Mouse (Mus musculus) G1E-ER4 (cell line): ENCODE results near the gene Abhd14b. TPM values are rescaled to one million over a fixed set of nuclear protein-coding genes. Genes with fewer than 3 reads are reported as not detected.

Experiments
- GATA1 ChIP-seq: IDR thresholded peaks from one replicate; pipeline ENCODE4 v1.8.0; 2012; ENCODE audit warnings: low read length, inconsistent platforms
- polyA plus RNA-seq: library from polyadenylated mRNA; stranded (reverse); fragments of >175 nt; gene quantifications from 2 replicates; pipeline ENCODE4 v1.2.3, GENCODE M21; 2012

Gene Abhd14b
- 1.1 and 1.5 TPM in 2 replicates for polyA plus RNA-seq

- no peak for TF ChIP-seq GATA1
Measured at GRCm38 (mm10) chr9:106447348-106447747, at the start of gene Abhd14b, which contains the start of gene Abhd14a. Gene Abhd14b, plus strand, starts transcription at chr9:106447459. Gene Abhd14a, minus strand, starts transcription at chr9:106447678.

- no peak for TF ChIP-seq GATA1
Measured at GRCm38 (mm10) chr9:106397733-106398132, 49.5 kb upstream of the Abhd14b start.

GRCm38 (mm10) chr9:106398667-106399311 lies 48.5 kb upstream of the Abhd14b start:
- peak; percentile 29 for TF ChIP-seq GATA1

GRCm38 (mm10) chr9:106399808-106400207 lies 47.5 kb upstream of the Abhd14b start:
- TF ChIP-seq GATA1: no peak

GRCm38 (mm10) chr9:106402149-106402548 lies 45.1 kb upstream of the Abhd14b start:
- no peak for TF ChIP-seq GATA1

GRCm38 (mm10) chr9:106402607-106403375 lies 44.5 kb upstream of the Abhd14b start:
- TF ChIP-seq GATA1: no peak

GRCm38 (mm10) chr9:106405275-106405674 lies 42.0 kb upstream of the Abhd14b start:
- TF ChIP-seq GATA1: no peak

- TF ChIP-seq GATA1: no peak
Measured at GRCm38 (mm10) chr9:106406443-106407078, 40.7 kb upstream of the Abhd14b start.

- no peak for TF ChIP-seq GATA1
Measured at GRCm38 (mm10) chr9:106409096-106409495, 38.2 kb upstream of the Abhd14b start.

GRCm38 (mm10) chr9:106410086-106410650 lies 37.1 kb upstream of the Abhd14b start:
- no peak for TF ChIP-seq GATA1

- TF ChIP-seq GATA1: no peak
Measured at GRCm38 (mm10) chr9:106411091-106411594, 36.1 kb upstream of the Abhd14b start.

GRCm38 (mm10) chr9:106411729-106412128 lies 35.5 kb upstream of the Abhd14b start:
- no peak for TF ChIP-seq GATA1

GRCm38 (mm10) chr9:106412210-106412609 lies 35.0 kb upstream of the Abhd14b start:
- no peak for TF ChIP-seq GATA1

- TF ChIP-seq GATA1: no peak
Measured at GRCm38 (mm10) chr9:106413606-106414005, 33.7 kb upstream of the Abhd14b start.

GRCm38 (mm10) chr9:106416826-106417225 lies 30.4 kb upstream of the Abhd14b start:
- TF ChIP-seq GATA1: no peak

GRCm38 (mm10) chr9:106417841-106418625 lies 29.2 kb upstream of the Abhd14b start:
- TF ChIP-seq GATA1: no peak
